Mouse (Mus musculus) MEL (cell line): ENCODE data around the gene Celf2. TPM values are rescaled to one million over a fixed set of nuclear protein-coding genes. Genes with fewer than 3 reads are reported as not detected.

ENCODE experiments used
- DNase-seq: peaks from one replicate; pipeline ENCODE4 v3.0.0; 2011; ENCODE audit warnings: low read depth, low spot score
- H3K27ac ChIP-seq: 2 replicates; pipeline ENCODE4 v1.5.1; 2012; ENCODE audit warnings: low read depth, mild to moderate bottlenecking, control low read depth, low read length, moderate library complexity; ENCODE audit not compliant: control insufficient read depth
- H3K27me3 ChIP-seq, 2 experiments: fragments of 150-350 bp in 1 of 2; sonication (generic) in 1 of 2; 2 replicates each; pipeline ENCODE4 v1.6.1; 2012; ENCODE audit warnings: low read length in 2 of 2, mild to moderate bottlenecking in 2 of 2, improper control_type of control experiment in 1 of 2, moderate library complexity in 1 of 2; ENCODE audit not compliant: insufficient read depth in 2 of 2, control insufficient read depth in 1 of 2
- H3K36me3 ChIP-seq, 2 experiments: 2 replicates each; pipeline ENCODE4 v1.6.1; 2012 to 2014; ENCODE audit warnings: low read length in 2 of 2, improper control_type of control experiment in 1 of 2, inconsistent platforms in 1 of 2, mild to moderate bottlenecking in 1 of 2; ENCODE audit not compliant: insufficient read depth in 2 of 2, control insufficient read depth in 1 of 2
- H3K4me1 ChIP-seq, 2 experiments: fragments of 150-350 bp in 1 of 2; sonication (generic) in 1 of 2; 2 replicates each; pipeline ENCODE4 v1.6.1; 2012; ENCODE audit warnings: low read length in 2 of 2, improper control_type of control experiment in 1 of 2, mild to moderate bottlenecking in 1 of 2; ENCODE audit not compliant: insufficient read depth in 2 of 2, control insufficient read depth in 1 of 2
- H3K4me3 ChIP-seq, 2 experiments: fragments of 150-350 bp in 1 of 2; sonication (generic) in 1 of 2; 2 replicates each; pipeline ENCODE4 v1.5.1; 2012; ENCODE audit warnings: low read depth in 2 of 2, low read length in 2 of 2, mild to moderate bottlenecking in 2 of 2, moderate library complexity in 2 of 2, control low read depth in 1 of 2, improper control_type of control experiment in 1 of 2; ENCODE audit not compliant: control insufficient read depth in 1 of 2, insufficient read depth in 1 of 2
- H3K79me2 ChIP-seq: 2 replicates; pipeline ENCODE4 v1.6.1; 2012; ENCODE audit warnings: mild to moderate bottlenecking, low read length, moderate library complexity; ENCODE audit not compliant: control insufficient read depth, poor library complexity, insufficient read depth
- H3K9ac ChIP-seq: 2 replicates; pipeline ENCODE4 v1.6.1; 2012; ENCODE audit warnings: low read depth, mild to moderate bottlenecking, control low read depth, low read length, moderate library complexity; ENCODE audit not compliant: control insufficient read depth, poor library complexity, severe bottlenecking
- H3K9me3 ChIP-seq: fragments of 150-350 bp; sonication (generic); replicated peaks from 2 replicates; pipeline ENCODE4 v1.6.1; 2012; ENCODE audit warnings: mild to moderate bottlenecking, low read length, improper control_type of control experiment, moderate library complexity; ENCODE audit not compliant: insufficient read depth
- CHD1 ChIP-seq: IDR thresholded peaks from 2 replicates; pipeline ENCODE4 v1.6.1; 2012; ENCODE audit warnings: low read depth, mild to moderate bottlenecking, inconsistent platforms, low read length, improper control_type of control experiment
- CHD2 ChIP-seq: IDR thresholded peaks from 2 replicates; pipeline ENCODE4 v1.6.1; 2011; ENCODE audit warnings: low read length, improper control_type of control experiment
- CTCF ChIP-seq, 3 experiments: IDR thresholded peaks in 2 of 3; conservative IDR thresholded peaks in 1 of 3; 2 replicates each; pipeline ENCODE4 v1.5.1; 2011 to 2012; ENCODE audit warnings: low read length in 3 of 3, low read depth in 2 of 3, mild to moderate bottlenecking in 2 of 3, improper control_type of control experiment in 1 of 3, inconsistent platforms in 1 of 3, mixed read lengths in 1 of 3, moderate library complexity in 1 of 3; ENCODE audit not compliant: control insufficient read depth in 1 of 3, insufficient read depth in 1 of 3, poor library complexity in 1 of 3, severe bottlenecking in 1 of 3
- EP300 ChIP-seq, 2 experiments: IDR thresholded peaks; 2 replicates each; pipeline ENCODE4 v1.6.1; 2011; ENCODE audit warnings: improper control_type of control experiment in 2 of 2, low read length in 2 of 2, low read depth in 1 of 2, mild to moderate bottlenecking in 1 of 2
- HCFC1 ChIP-seq: IDR thresholded peaks from 2 replicates; pipeline ENCODE4 v1.6.1; 2012; ENCODE audit warnings: low read depth, mild to moderate bottlenecking, inconsistent platforms, low read length, improper control_type of control experiment, moderate library complexity
- JUND ChIP-seq: IDR thresholded peaks from 2 replicates; pipeline ENCODE4 v1.6.1; 2011; ENCODE audit warnings: low read depth, mild to moderate bottlenecking, improper control_type of control experiment, low read length
- KAT2A ChIP-seq: conservative IDR thresholded peaks from 2 replicates; pipeline ENCODE4 v1.6.1; 2012; ENCODE audit warnings: low read depth, low read length, improper control_type of control experiment, inconsistent platforms
- MEF2A ChIP-seq: IDR thresholded peaks from 2 replicates; pipeline ENCODE4 v1.6.1; 2014; ENCODE audit warnings: low read depth, mild to moderate bottlenecking, inconsistent platforms, low read length, improper control_type of control experiment; ENCODE audit not compliant: poor library complexity, insufficient replicate concordance, severe bottlenecking; ENCODE audit errors: extremely low read depth
- MXI1 ChIP-seq: IDR thresholded peaks from 2 replicates; pipeline ENCODE4 v1.6.1; 2011; ENCODE audit warnings: mild to moderate bottlenecking, low read depth, low read length, improper control_type of control experiment
- MYC ChIP-seq: IDR thresholded peaks from 2 replicates; pipeline ENCODE4 v1.6.1; 2011; ENCODE audit warnings: low read depth, mild to moderate bottlenecking, low read length, improper control_type of control experiment, moderate library complexity
- SMC3 ChIP-seq: IDR thresholded peaks from 2 replicates; pipeline ENCODE4 v1.6.1; 2011; ENCODE audit warnings: low read depth, low read length, improper control_type of control experiment
- TAL1 ChIP-seq: IDR thresholded peaks from 2 replicates; pipeline ENCODE4 v1.6.1; 2012; ENCODE audit warnings: mild to moderate bottlenecking, inconsistent platforms, low read length, moderate library complexity, mixed read lengths
- TBP ChIP-seq: IDR thresholded peaks from 2 replicates; pipeline ENCODE4 v1.8.0; 2011; ENCODE audit warnings: low read depth, low read length, improper control_type of control experiment
- TCF12 ChIP-seq: IDR thresholded peaks from 2 replicates; pipeline ENCODE4 v1.6.1; 2014; ENCODE audit warnings: low read depth, mild to moderate bottlenecking, inconsistent platforms, low read length, improper control_type of control experiment, moderate library complexity
- ZC3H11A ChIP-seq: IDR thresholded peaks from 2 replicates; pipeline ENCODE4 v1.6.1; 2012; ENCODE audit warnings: low read depth, mild to moderate bottlenecking, inconsistent platforms, low read length, improper control_type of control experiment
- ZMIZ1 ChIP-seq: IDR thresholded peaks from 2 replicates; pipeline ENCODE4 v1.6.1; 2012; ENCODE audit warnings: low read depth, mild to moderate bottlenecking, inconsistent platforms, low read length, improper control_type of control experiment, moderate library complexity
- polyA plus RNA-seq, 2 experiments: library from polyadenylated mRNA; stranded (reverse) in 1 of 2; unstranded in 1 of 2; fragments of >175 nt in 1 of 2; fragments of >200 nt in 1 of 2; gene quantifications; 2 replicates each; pipeline versions ENCODE4 v1.2.1 to v1.2.4; 2012; ENCODE audit warnings: low replicate concordance in 2 of 2, low read depth in 1 of 2; ENCODE audit not compliant: insufficient read length in 2 of 2, insufficient read depth in 1 of 2, missing spikeins in 1 of 2
- total RNA-seq: library from RNA; depleted of rRNA; stranded (reverse); fragments of 300-350 nt; gene quantifications from 2 replicates; pipeline ENCODE4 v1.2.3, GENCODE M21; 2012

The Celf2 gene
- total and polyA plus RNA-seq, 3 experiments = 8.9 to 16.7 TPM; not detected in 1

GRCm38 (mm10) chr2:6542556-6543180 lies 966.7 kb downstream of the Celf2 start:
- H3K4me1 ChIP-seq = no peaks in the 10 kb centered on the region
- H3K27me3 ChIP-seq = no peaks in the 10 kb centered on the region
- no peak overlapping the region for H3K4me3 ChIP-seq
- no peaks in the 10 kb centered on the region for H3K9me3 ChIP-seq
- DNase-seq = no peak
- H3K9ac ChIP-seq = no peak overlapping the region
- TF ChIP-seq TAL1 = no peak
- TF ChIP-seq ZC3H11A = no peak
- TF ChIP-seq KAT2A = no peak
- TF ChIP-seq JUND = no peak
- TF ChIP-seq HCFC1 = no peak
- TF ChIP-seq SMC3 = no peak
- TF ChIP-seq ZMIZ1 = no peak
- TF ChIP-seq CHD2 = no peak
- TF ChIP-seq MEF2A = no peak
- no peak for TF ChIP-seq TCF12
- TF ChIP-seq TBP = no peak
- no peak for TF ChIP-seq CHD1
- TF ChIP-seq CTCF (IDR thresholded peaks at IDR 0.05 in 2 of 3, conservative IDR thresholded peaks at IDR 0.05 in 1 of 3; ENCODE audit: control insufficient read depth in 1 of 3, insufficient read depth in 1 of 3, low read depth in 2 of 3, low read length in 3 of 3, poor library complexity in 1 of 3, severe bottlenecking in 1 of 3) = no peak
- no peak for TF ChIP-seq MYC
- no peak for TF ChIP-seq MXI1
- H3K36me3 ChIP-seq = no peaks in the 10 kb centered on the region; a peak in 1 of 4 replicates
- no peak overlapping the region for H3K27ac ChIP-seq
- H3K79me2 ChIP-seq = no peaks in the 10 kb centered on the region

GRCm38 (mm10) chr2:6540825-6541224 lies 968.5 kb downstream of the Celf2 start:
- Histone ChIP-seq H3K9ac (no peak overlapping the region), H3K4me3 (no peak overlapping the region), H3K4me1 (no peaks in the 10 kb centered on the region), H3K79me2 (no peaks in the 10 kb centered on the region), H3K27me3 (no peaks in the 10 kb centered on the region), H3K9me3 (no peaks in the 10 kb centered on the region), H3K36me3 (no peaks in the 10 kb centered on the region; a peak in 1 of 4 replicates), H3K27ac (no peak overlapping the region)
- TF ChIP-seq EP300 (IDR thresholded peaks at IDR 0.05; ENCODE audit: low read depth in 1 of 2, low read length in 2 of 2) = no peak
- no peak for TF ChIP-seq JUND
- no peak for DNase-seq
